Mouse (Mus musculus) Patski (cell line): ENCODE measurements around the gene Zfp973. TPM values are rescaled to one million over a fixed set of nuclear protein-coding genes. Genes with fewer than 3 reads are reported as not detected.
"Not testable (repeated sequence)": the region's sequence is repeated elsewhere in the genome, so short reads cannot be mapped to it uniquely, and the experiment has no call there.

Experiments used
- ATAC-seq: fragments of 100-300 bp; one replicate; pipeline ENCODE4 v1.8.0; 2021
- CTCF ChIA-PET: fragments of 350-600 bp; sonication (Branson Sonifier 250); formaldehyde crosslinking; loops from one replicate; lab custom pipeline; 2022; ENCODE audit warnings: inconsistent platforms; lab: Charles Lee
- POLR2A ChIA-PET: fragments of 350-600 bp; sonication (Branson Sonifier 250); formaldehyde crosslinking; loops from one replicate; lab custom pipeline; 2022; ENCODE audit warnings: antibody characterized with exemption, inconsistent platforms; lab: Charles Lee
- DNase-seq: peaks from one replicate; pipeline ENCODE4 v3.0.0-alpha.2; 2011; ENCODE audit warnings: low read depth, low spot score
- H3K27me3 ChIP-seq: fragments of 371-371 bp; one replicate; pipeline ENCODE4 v1.5.1; 2021
- in situ Hi-C: fragments of 300-500 bp; cut with MboI; formaldehyde crosslinking; loops from 3 replicates; pipeline ENCODE4 v1.11.1; 2018; ENCODE audit warnings: low pct_unique_long_range_greater_than_20kb, mixed read lengths
- polyA plus RNA-seq: library from polyadenylated mRNA; unstranded; gene quantifications from one replicate; pipeline ENCODE4 v1.2.3, GENCODE M21; 2021

Zfp973 gene
- 10.0 TPM for polyA plus RNA-seq

DNA sequence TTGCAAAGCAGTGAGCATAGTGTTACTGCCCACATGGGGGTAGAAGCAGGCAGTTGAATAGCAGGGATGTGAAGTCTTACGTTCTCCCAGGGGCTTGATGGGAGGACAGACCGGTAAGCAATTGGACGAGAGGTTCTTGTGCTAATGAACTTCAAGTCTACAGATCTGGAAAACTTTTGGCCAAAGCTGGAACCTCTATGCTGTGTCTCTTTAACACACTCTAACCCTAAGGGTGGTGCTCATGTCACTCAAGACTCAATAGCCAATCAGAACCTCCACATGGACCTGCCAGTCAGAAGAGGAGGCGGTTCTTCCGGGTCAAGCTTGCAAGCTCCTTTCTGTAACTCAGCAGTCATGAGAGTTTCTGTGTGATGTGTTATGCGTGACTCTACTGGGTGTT is at the start of gene Zfp973:
TSS of gene Zfp973 (plus strand) at position 301 of the 400 bp plus-strand sequence.
- H3K27me3 ChIP-seq, DNase-seq, POLR2A ChIA-PET, ATAC-seq, CTCF ChIA-PET, in situ Hi-C loops: not testable (repeated sequence)

DNA sequence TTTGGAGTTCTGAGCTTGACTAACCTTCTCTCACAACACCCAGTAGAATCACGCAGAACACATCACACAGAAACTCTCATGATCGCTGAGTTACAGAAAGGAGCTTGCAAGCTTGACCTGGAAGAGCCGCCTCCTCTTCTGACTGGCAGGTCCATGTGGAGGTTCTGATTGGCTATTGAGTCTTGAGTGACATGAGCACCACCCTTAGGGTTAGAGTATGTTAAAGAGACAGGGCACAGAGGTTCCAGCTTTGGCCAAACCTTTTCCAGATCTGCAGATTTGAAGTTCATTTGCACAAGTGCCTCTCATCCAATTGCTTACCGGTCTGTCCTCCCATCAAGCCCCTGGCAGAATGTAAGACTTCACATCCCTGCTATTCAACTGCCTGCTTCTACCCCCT is 34.1 kb upstream of the Zfp973 start, which contains the start of gene Gm14308:
TSS of gene Gm14308 (minus strand) at position 101 of the 400 bp plus-strand sequence.
- in situ Hi-C loops, POLR2A ChIA-PET, ATAC-seq, CTCF ChIA-PET, H3K27me3 ChIP-seq, DNase-seq: not testable (repeated sequence)

DNA sequence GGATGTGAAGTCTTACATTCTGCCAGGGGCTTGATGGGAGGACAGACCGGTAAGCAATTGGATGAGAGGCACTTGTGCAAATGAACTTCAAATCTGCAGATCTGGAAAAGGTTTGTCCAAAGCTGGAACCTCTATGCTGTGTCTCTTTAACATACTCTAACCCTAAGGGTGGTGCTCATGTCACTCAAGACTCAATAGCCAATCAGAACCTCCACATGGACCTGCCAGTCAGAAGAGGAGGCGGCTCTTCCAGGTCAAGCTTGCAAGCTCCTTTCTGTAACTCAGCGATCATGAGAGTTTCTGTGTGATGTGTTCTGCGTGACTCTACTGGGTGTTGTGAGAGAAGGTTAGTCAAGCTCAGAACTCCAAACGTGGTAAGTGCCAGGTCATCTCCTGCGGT is 37.7 kb downstream of the Zfp973 start, which contains the start of gene Gm14305:
TSS of gene Gm14305 (plus strand) at position 278 of the 400 bp plus-strand sequence.
- H3K27me3 ChIP-seq, ATAC-seq, CTCF ChIA-PET, in situ Hi-C loops, POLR2A ChIA-PET, DNase-seq: not testable (repeated sequence)

Other genes with a start within 250 kb of the Zfp973 start
- gene Gm14435, start 246.9 kb upstream of the Zfp973 start, polyA plus RNA-seq: 6.4 TPM
- 5.7 TPM for gene Gm14434, start 183.7 kb upstream of the Zfp973 start, polyA plus RNA-seq
- not detected for gene Zfp967, start 149.5 kb upstream of the Zfp973 start, polyA plus RNA-seq
- 1.0 TPM for gene Gm14308, start 34.2 kb upstream of the Zfp973 start, polyA plus RNA-seq
- 22.3 TPM for gene Gm14305, start 37.8 kb downstream of the Zfp973 start, polyA plus RNA-seq
- 19.9 TPM for gene Gm14295, start 128.1 kb downstream of the Zfp973 start, polyA plus RNA-seq
- not detected for gene Gm14408, start 160.6 kb downstream of the Zfp973 start, polyA plus RNA-seq